Mouse (Mus musculus) heart, postnatal 0 days (tissue): ENCODE results near the gene Osbpl7.

ENCODE experiments used
- CTCF ChIP-seq: IDR thresholded peaks from 2 replicates; pipeline ENCODE4 v1.5.1; 2016; ENCODE audit warnings: antibody characterized with exemption, control low read depth, low read depth
- EP300 ChIP-seq: IDR thresholded peaks from 2 replicates; pipeline ENCODE4 v1.6.1; 2016; ENCODE audit warnings: antibody characterized with exemption, low read depth

GRCm38 (mm10) chr11:97052219-97052646 is 1.8 kb downstream of the Osbpl7 start:
- TF ChIP-seq CTCF (no peak), EP300 (no peak)
